Mouse (Mus musculus) E14TG2a.4 (cell line): ENCODE measurements around the gene Zfp626.

Experiments
- CTCF ChIP-seq: conservative IDR thresholded peaks from 2 replicates; pipeline ENCODE4 v1.5.1; 2014; ENCODE audit warnings: low read length
- POU5F1 ChIP-seq: IDR thresholded peaks from 2 replicates; pipeline ENCODE4 v1.6.1; 2014; ENCODE audit warnings: low read length, borderline replicate concordance

DNA sequence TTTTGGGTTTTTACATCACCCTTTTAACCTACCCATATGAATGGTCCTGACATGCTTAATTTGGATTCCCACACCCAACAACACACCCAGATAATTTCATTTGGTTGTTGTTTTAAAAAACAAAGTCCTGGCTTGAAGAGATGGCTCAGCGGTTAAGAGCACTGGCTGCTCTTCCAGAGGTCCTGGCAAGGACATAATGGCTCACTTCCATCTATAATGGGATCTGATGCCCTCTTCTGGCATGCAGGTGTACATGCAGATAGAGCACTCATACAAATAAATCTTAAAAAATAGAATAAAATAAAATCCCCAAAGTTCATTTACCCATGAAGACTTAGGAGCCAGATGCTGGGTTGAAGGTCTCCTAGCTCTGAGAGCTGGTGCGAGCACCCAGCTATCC is 5.9 kb upstream of the Zfp626 start:
- TF ChIP-seq CTCF, result peak; percentile 38
- TF ChIP-seq POU5F1, result no peak
